Mouse (Mus musculus) left cerebral cortex, adult 8-10 months (tissue): ENCODE data around the gene Adgrf1. TPM values are rescaled to one million over a fixed set of nuclear protein-coding genes. Genes with fewer than 3 reads are reported as not detected.

ENCODE experiments used
- DNase-seq, 2 experiments: peaks; one replicate each; pipeline ENCODE4 v3.0.0; 2022; ENCODE audit warnings: low spot score in 2 of 2
- total RNA-seq, 4 experiments: library from RNA; stranded (reverse); gene quantifications; 2 replicates each; pipeline ENCODE4 v1.2.4; 2022

Adgrf1 gene
- total RNA-seq = not detected

DNA sequence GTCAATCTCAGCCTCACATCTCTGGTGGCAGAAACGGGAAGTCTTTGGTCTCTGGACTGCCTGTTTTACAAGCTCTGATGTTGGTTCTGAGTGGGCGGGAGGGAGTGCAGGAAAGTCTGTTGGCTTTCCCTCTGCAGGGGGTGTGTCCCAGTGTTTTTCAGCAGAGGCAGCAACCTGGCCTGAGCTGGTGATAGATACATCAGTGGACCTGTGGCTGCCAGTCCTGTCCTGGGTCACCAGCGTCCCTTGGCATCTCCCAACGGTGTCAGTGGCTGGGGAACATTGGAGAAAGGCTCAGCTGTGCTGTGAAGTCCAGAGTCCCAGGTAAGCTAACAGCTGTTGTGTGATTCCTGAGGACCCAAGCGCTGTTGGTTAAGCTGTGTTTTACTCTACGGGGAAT, at the start of gene Adgrf1:
Gene Adgrf1, plus strand, starts transcription at position 169 of the 400 bp plus-strand sequence.
- no peak for DNase-seq

DNA sequence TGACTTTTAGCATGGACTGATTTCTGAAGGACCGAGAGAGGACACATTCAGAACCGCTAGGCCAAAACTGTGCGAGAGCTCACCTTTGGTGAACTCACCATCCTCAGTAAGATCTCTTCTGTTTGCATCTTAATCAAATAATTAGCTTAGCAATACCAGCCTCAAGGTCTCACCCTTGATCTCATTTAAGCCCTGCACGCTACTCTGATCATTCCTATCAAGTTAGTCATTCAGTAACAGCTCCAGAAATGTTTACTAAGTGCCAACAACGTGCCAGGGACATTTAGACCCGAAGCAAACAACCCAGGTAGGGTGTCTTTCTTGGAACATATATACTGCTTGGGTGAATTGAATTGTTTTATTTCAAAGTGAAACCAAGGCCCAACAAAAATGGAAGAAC, 44.0 kb upstream of the Adgrf1 start:
- no peak for DNase-seq

DNA sequence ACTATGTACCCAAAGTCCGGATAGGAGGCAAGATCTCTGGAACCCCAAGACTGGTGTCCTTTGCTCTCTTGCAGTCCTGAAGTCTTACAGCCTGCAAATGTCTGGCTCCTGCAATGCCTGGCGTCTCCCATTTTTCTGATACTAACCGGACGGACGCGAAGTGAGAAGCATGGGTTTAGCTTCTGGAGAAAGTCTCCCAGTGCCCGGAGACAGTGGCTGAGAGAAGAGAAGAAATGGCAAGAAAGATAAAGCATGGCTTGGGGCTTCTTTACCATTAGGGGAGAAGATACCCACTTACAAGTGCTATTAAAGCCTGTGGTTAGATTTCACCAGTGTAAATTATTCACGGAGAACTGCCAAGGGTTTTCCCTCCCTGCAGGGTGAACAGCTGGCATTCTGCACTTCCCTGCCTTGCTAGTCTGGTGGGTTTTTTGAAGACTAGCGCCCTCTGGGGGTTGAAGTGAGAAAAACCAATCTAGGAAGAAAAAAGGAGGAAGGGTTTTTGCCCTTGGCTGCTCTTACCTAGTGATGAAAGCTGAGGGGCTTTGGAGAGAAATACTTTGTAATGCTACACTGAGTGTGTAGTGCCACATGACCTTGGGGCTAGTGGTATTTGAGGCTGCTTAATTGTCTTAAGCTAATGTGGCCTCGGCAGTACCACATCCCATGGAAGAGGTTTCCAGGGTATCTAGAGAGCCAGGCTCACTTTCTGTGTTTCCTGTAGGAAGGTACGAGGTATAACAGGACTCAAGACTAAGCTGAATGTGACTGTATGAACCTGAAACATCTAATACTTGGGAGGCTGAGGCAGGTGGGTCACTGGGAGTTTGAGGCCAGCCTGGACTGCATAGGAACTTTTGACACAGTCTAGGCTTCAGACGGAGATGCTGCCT, 40.3 kb upstream of the Adgrf1 start:
- peak; percentile 22 to 37 for DNase-seq

DNA sequence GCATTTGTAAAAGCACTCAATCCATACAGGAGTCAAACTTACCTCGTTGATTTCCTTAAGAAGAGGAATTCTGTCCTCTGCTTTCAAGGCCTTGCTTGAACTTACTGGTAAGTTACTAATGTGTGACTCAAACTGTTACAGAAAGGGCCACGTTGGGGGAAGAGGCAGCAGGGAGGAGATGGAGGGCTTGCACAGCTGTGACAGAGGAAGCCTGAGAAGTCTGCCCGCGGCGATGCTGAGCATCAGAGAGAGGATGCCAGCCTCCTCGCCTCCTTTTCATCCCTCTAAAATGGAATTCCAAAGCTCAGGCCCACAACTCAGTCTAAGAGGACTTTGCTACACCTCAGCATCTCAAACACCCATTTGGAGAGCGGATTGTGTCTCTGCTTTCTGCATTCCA, 39.3 kb upstream of the Adgrf1 start:
- no peak for DNase-seq

DNA sequence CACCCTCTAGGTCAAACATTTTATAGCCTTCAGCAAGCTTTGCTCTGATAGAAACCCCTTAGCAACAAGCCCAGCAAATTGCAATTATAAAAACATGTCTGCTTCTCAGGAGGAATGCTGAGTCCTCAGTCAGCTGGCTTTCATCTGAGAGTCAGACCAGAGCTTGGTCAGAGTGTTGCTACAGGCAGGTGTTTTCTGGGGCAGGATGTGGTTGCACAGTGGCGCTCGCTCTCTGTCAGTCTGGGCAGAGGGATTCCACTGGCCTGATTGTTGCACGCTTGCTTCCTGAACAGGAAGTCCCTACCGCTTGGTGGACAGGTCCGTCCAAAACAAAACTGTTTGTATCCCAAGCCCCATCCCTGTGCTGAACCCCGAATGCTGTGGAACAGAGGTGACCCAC, 37.4 kb upstream of the Adgrf1 start:
- no peak for DNase-seq

DNA sequence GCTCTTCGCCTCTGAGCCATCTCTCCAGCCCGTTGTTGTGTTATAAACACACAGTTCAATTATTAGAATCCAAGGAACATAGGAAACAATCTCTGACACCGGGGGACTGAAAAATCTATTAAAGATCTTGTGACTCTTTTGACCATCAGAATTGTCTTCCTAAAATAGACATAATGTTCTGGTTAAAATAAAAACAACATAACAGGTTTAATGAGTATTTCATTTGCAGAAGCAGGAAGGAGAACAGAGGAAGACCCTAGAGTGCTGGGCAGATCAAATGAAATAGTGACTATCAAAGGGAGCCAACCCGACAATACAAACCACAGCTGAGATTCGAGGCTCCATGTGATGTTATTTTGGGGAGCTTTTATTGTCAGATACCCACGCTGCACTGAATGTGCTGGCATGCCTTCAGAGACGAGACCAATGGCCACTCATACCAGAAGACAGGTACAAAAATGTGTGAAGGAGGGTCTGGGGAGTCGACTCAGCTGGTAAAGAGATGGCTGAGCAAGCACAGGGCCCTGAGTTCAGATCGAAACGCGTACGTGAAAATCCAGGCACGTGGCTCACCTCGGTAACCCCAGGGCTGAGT, 33.4 kb upstream of the Adgrf1 start:
- DNase-seq = no peak

DNA sequence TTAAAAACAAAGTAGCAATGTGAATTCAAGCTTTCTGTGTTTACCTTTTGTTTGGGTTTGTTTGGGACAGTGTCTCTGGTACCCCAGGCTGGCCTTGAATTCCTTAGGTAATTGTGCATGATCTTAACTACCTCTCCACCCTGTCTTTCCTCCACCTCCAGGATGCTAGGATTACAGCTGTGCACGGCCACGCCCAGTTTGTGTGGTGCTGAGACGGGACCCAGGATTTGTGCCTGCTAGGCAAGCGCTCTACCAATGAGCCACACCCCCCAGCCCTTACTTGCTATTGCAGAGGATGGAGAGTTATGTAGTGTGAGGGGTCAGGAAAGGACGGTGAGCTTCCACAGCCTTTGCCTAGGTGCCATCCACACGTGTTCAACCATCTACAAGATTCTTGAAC, 31.1 kb upstream of the Adgrf1 start:
- no peak for DNase-seq

DNA sequence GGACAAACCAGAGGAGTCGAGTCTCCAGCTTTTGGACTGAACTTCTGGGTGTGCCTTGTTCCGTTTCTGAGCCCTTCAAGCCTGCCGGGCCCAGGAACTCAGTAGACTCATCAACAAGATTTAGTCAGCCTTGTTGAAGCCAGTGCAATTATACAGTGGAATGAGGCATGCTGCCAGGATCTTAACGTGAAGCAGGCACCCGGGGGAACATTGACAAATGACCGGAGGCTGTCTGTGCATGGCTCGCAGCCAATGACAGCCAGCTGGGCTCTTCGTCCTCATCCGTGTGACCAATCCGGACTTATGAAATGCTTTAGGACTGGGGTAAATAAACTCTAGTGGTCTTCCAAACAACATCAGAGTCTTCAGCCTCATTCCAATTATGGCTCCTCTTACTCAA, 29.0 kb upstream of the Adgrf1 start:
- no peak for DNase-seq

DNA sequence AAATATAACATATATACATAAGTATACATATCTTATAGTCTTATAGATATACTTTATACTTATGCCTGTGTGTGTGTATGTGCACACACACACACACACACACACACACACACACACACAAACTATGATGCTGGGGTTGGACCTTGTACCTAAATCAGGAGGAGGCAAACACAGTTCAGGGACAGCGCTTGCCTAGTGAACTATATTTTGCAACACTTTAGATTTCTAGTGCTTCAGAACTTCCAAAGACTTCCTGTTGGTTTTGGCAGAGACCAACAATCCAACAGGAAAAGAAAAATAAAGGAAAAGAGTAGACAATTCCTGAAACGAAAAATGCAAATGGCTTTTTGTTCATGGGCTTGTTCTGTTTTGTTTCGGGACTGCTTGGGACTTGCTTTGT, 27.5 kb upstream of the Adgrf1 start:
- DNase-seq = no peak

DNA sequence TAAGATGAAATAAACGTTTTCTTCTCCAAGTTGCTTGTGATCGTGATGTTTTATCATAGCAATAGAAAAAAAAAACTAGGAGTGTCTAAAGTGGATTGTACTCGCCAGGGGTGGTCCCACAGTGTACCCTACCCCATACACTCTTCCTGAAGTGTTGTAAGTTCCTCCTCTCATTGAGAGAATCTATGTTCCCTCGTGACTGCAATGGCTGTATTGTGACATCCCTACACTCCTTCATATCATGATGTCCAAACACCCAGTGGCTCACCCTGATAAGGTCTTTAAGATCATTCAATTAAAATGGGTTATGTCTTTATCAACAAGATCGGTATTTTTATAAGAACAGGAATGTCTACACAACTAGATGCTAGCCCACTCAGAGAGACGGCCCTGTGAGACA, 24.8 kb upstream of the Adgrf1 start:
- no peak for DNase-seq

DNA sequence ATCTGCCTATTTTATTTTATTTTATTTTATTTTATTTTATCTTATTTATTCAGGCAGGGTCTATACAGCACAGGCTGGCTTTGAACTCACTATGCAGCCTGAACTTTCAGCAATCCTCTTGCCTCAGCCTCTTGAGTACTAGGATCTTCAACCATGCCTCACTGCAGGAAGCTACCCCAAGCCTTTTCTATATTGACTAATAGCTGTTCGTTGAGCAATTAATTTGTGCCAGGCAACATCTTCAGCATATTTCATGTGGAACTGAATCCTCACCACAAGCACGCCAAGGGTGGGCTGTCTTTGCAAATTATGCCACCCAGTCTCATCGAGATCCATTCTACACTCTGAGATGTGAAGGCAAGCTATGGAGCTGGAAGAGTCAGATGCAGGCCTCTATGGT, 22.9 kb upstream of the Adgrf1 start:
- no peak for DNase-seq

DNA sequence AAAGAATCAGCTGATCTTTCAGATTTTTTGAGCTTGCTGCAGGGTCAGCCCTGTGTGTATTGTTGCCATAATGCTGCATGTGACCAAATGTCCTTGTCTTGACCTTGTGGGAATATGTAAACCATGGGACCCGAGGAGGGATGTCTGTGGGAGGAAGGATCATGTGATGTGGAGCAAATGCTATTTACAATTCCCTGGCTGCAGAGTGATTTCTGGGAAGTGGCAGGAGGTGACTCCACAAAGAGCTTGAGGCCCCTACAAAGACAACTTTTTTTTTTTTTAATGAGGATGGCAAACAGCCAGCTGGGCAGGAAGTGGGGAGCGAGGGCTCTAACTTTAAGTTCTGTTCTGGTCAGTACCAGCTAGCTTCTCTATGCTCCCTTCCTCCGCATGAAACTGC, 20.5 kb upstream of the Adgrf1 start:
- DNase-seq = no peak

DNA sequence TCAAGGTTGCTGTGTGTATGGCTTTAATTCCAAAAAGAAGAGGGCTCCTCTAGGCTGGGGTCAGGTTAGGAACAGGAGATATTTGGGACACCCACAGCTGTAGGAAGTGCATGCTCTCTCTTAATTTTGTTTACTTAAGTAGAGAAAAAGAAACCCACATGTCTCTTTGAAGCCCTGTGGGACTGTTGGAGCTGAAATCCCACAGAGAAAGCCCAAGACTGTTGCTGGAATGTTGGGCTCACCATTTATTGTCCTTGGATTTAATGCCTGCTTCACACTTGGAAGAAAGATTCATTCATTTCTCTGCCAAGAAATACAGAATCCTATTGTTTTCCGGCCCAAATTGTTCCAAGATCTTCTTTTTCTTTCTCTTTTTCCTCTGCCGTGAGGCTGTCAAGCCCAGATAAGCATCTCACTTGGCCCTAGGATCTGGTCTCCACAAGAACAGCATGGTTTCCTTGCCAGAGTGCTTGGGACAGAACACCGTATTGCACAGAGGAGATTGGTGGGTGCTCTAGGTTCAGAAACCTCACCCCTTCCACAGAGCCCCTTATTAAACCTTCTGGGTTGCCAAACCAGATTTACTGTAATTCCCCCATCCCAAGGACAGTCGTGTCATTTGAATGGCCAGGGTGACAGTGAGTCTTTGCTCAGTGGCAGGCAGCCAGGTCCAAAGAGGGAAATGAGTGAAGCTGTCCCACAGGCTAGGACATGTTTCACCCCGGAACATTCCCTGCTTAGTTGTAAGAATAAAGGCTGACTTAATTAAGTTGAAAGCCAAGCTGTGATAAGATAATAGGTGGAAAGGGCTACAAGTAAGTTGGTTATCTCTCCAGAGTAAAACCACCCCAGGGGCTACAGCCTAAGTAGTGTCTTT, 18.6 kb upstream of the Adgrf1 start:
- DNase-seq = no peak

DNA sequence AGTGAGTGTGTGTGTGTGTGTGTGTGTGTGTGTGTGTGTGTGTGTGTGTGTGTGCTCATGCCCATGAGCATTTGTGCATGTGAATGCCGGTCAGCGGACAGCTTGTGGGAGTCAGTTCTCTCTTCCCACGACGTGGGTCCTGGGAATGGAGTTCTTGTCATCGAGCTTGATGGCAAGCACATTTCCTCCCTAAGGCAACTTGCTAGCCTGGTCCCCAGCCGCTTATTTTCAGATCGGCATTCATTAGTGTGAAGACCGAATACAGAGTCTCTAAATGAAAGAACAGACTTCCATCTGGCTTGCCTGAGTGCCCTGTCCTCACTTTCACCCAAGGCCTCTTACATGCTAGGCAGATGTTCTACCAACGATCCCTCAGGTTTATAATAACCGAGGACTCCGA, 17.3 kb upstream of the Adgrf1 start:
- no peak for DNase-seq

DNA sequence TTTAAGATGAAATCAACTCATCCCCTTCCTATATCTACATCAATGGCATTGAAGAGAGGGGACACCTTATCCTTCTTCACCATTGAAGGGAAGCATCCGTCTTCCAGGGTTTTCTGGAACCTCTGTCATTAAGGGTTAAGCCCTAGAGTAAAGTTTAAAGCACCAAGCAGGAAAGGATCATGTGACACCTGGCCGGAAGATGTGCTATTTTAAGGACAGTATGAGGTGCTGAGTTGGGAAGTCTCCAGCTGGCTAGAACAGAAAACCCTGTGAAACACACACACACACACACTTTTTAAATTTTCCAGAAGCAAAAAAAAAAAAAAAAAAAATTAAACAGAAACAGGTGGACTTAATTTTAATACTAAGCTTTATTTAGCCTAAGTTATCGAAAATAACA, 15.9 kb upstream of the Adgrf1 start:
- no peak for DNase-seq

DNA sequence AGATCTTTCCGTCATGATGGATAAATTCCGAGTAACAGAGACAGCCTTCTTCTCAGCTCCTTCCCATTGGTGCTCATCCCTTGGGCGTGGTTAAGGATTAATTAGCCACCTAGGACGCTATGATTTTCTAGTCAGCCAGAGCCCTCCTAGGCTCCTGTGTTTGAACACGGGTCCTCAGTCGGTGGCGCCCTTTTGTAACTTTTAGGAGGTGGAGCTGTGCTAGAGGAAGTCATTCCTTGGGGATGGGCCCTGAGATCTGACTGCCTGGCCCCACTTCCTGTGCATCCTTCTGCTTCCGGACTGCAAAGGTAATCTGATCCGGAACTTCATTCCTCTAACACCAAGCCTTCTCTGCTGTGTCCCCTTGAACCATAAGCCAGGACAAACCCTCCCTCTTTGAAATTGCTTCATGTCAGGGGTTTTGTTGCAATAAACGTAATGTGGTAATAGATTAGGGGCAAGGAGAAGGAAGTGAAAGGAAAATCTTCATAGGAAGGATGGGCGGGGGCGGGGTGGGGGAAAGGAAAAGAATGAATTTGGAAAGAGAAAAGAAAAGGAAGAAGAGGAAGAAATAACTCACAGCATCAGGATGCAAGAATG, 13.5 kb upstream of the Adgrf1 start:
- DNase-seq = no peak

DNA sequence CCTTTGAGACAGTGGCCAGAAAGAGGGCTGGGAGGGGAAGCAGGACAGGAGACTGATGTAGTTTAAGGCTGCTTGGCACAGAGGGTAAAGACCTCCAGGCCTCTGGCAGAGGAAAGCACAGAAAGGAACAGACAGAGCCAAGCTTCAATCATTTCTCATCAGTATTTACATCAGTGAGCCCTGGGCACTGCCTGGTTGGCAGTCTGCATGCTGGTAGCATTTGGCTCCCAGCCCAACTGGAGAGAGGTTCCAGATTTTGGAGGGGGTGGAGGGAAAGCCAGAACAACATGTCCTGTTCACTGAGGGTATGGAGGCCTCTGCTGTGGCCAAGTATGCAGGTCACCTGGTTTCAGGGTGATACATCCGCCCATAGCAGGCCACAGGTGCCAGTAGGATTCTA, 12.4 kb upstream of the Adgrf1 start:
- no peak for DNase-seq

DNA sequence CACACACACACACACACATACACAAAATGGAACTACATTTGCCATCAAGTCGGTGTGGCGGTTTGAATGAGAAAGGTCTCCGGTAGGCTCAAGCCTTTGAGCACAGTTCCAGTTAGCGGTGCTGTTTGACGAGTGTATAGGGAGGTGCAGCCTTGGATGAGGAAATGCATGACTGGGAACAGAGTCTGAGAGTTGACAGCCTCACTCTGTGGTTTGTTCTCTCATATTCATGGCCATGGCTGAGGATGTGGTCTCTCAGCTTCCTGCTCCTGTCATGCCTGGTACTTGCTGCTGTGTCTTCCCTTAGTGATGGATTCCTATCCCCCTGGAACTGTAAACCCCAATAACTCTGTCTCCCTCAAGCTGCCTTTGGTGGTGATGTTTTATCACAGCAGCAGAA, 8.2 kb upstream of the Adgrf1 start:
- DNase-seq = no peak

DNA sequence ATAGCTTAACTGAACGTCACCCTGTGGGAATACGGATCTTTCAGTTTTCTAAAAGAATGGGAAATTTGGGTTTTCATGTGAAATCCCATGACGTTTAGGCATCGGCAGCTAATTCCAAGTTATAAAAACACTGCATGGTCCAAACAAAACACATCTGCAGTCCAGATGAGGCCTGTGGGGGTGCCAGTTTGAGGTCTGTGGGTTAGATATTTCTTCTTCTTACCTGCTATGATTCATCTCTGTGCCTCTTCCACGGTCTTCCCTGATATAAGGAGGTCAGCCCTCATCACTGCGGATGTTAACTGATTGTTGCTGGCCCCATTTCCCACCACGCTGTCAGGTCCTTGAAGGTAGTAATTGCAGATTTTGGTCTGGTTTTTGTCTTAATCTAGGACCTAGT, 5.4 kb upstream of the Adgrf1 start:
- DNase-seq = no peak

DNA sequence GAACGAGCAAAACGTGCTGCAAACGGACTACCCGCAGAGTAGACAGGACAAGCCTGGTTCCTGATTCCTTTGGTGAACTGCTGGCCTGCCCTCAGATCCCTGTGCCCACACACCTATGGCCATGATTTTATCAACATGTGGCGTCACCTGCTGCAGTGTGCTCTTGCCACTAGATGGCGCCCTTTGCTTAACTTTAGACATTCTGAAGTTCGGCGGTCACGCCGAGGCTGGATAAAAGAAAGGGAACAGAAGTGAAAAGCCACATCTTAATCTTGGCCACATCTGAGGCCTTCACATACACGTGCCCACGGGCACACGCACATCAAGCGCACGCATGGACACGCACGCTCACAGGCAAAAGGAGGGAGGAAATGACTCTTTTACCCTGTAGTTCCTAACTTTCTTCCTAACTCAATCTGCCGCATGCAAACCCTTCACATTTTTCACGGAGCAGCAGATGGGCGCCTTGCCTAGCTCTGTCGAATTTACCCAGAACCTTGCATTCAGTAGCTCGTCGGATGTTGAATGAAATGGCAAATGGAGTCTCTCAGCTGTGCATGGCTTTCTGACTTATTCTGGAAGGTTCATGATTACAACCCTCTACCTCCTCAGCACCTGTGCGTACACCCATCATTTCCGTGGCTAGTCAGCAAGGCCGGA, 4.8 kb upstream of the Adgrf1 start:
- DNase-seq = peak; percentile 47 to 49

DNA sequence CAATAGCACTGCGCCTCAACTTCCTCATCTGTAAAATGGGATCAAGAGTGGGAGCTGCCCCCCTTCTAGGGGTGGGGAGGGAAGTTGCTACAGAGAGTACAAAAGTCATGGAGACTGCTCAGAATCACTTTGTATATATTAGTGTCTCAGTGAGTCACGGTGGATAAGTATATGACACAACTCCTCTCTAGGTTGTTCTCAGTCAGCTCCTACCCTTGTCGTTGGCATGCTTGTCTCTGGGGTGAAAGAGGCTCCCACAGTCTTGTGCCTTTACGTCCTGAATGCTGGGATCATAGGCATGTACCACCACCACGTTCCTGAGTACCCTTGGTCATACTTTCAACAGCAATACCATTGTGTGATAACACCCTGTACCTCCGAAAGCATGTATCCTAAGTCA, 4.2 kb upstream of the Adgrf1 start:
- no peak for DNase-seq
